Comparison of ENCODE assay signal across 26 mouse cellular contexts in the genomic region with DNA sequence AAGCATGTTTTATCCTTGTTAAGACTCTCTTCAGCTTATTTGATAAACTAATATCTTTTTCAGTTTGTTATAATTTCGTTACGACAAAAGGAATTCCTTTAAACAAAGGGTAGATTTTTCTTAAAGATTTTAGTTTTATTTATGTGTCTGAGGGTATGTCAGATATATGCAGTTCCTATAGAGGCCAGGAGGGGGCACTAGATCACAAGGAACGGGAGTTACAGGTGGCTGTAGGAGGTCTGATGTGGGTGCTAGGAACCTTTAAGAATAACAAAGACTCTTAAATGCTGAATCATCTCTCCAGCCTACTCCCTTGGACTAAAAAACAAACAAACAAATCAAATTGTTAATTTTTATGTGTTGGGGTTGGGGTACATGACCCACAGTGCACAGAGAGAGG.
DNase-seq lines count a peak whose midpoint lies in the region; ATAC-seq and TF ChIP-seq lines count a peak whose summit lies in the region.
"Had no signal": no experiment of that assay in that cellular context is flagged by ENCODE, and none has a peak within 500 bp of the region (broad histone marks: within the 10 kb centered on the region; RNA-seq: fewer than 3 reads in every experiment).

No protein-coding gene starts in this region.

- no peak for ATAC-seq in intestine, postnatal 0 days
- no peak for ATAC-seq in intestine, embryonic 15.5 days
- ATAC-seq in midbrain, postnatal 0 days (ENCODE audit: low FRiP score): no peak
- no peak for ATAC-seq in midbrain, embryonic 14.5 days (ENCODE audit: low FRiP score, low TSS enrichment)
- ATAC-seq in Patski: no peak
- ATAC-seq: forebrain, embryonic 14.5 days; hindbrain, postnatal 0 days; midbrain, embryonic 13.5 days had no signal

- no peak overlapping the region for H3K9ac ChIP-seq in intestine, postnatal 0 days (ENCODE audit: low read depth, low read length)
- no peak overlapping the region for H3K9ac ChIP-seq in intestine, embryonic 15.5 days
- no peak overlapping the region for H3K9ac ChIP-seq in midbrain, postnatal 0 days (replicated peaks; ENCODE audit: low read length, poor library complexity, severe bottlenecking)
- H3K9ac ChIP-seq in midbrain, embryonic 14.5 days (replicated peaks; ENCODE audit: low read length): no peak overlapping the region
- H3K9ac ChIP-seq: heart, embryonic 15.5 days; midbrain, embryonic 13.5 days; neural tube, embryonic 12.5 days had no signal

- CTCF ChIA-PET in Patski (lab: Charles Lee): interaction anchor here (0.9 kb wide), 1 partner anchor 13 kb away, joined by 3 read pairs; no protein-coding TSS in a partner anchor

- no peak overlapping the region for H3K4me2 ChIP-seq in intestine, postnatal 0 days (replicated peaks; ENCODE audit: low read depth)
- H3K4me2 ChIP-seq in intestine, embryonic 15.5 days (replicated peaks): no peak overlapping the region
- H3K4me2 ChIP-seq in midbrain, postnatal 0 days (ENCODE audit: low read depth, low read length, poor library complexity, severe bottlenecking): no peak overlapping the region
- no peak overlapping the region for H3K4me2 ChIP-seq in midbrain, embryonic 14.5 days (ENCODE audit: low read length)
- H3K4me2 ChIP-seq: heart, embryonic 15.5 days; liver, embryonic 11.5 days; midbrain, embryonic 13.5 days; neural tube, embryonic 12.5 days had no signal

- no peaks in the 10 kb centered on the region for H3K4me1 ChIP-seq in intestine, postnatal 0 days (replicated peaks; ENCODE audit: control insufficient read depth, insufficient read depth, low read length)
- no peaks in the 10 kb centered on the region for H3K4me1 ChIP-seq in intestine, embryonic 15.5 days (replicated peaks)
- no peaks in the 10 kb centered on the region for H3K4me1 ChIP-seq in midbrain, postnatal 0 days (ENCODE audit: insufficient read depth, low read length)
- H3K4me1 ChIP-seq in midbrain, embryonic 14.5 days (ENCODE audit: control insufficient read depth, insufficient read depth, low read length): no peaks in the 10 kb centered on the region
- H3K4me1 ChIP-seq: heart, embryonic 15.5 days; midbrain, embryonic 13.5 days; neural tube, embryonic 12.5 days had no signal

- POLR2A ChIA-PET in Patski (lab: Charles Lee): no interaction called here

- H3K36me3 ChIP-seq in intestine, postnatal 0 days (ENCODE audit: control insufficient read depth, insufficient read depth): no peaks in the 10 kb centered on the region
- H3K36me3 ChIP-seq in intestine, embryonic 15.5 days: no peaks in the 10 kb centered on the region
- H3K36me3 ChIP-seq in midbrain, postnatal 0 days (ENCODE audit: insufficient read depth, low read length): no peaks in the 10 kb centered on the region
- no peaks in the 10 kb centered on the region for H3K36me3 ChIP-seq in midbrain, embryonic 14.5 days (ENCODE audit: control insufficient read depth, insufficient read depth, low read length)
- H3K36me3 ChIP-seq: heart, embryonic 15.5 days; midbrain, embryonic 13.5 days; neural tube, embryonic 12.5 days had no signal

- no peak overlapping the region for H3K27ac ChIP-seq in intestine, postnatal 0 days (ENCODE audit: low read depth, low read length)
- no peak overlapping the region for H3K27ac ChIP-seq in intestine, embryonic 15.5 days
- no peak overlapping the region for H3K27ac ChIP-seq in midbrain, postnatal 0 days (ENCODE audit: low read depth, low read length)
- no peak overlapping the region for H3K27ac ChIP-seq in midbrain, embryonic 14.5 days (replicated peaks; ENCODE audit: low read depth, low read length)
- H3K27ac ChIP-seq: heart, embryonic 15.5 days; hindbrain, postnatal 0 days; midbrain, embryonic 13.5 days; neural tube, embryonic 12.5 days had no signal

- in situ Hi-C loops in Patski (cut with MboI; ENCODE audit: low pct_unique_long_range_greater_than_20kb): no loop called here

- H3K4me3 ChIP-seq in intestine, postnatal 0 days (ENCODE audit: low read depth, low read length): no peak overlapping the region
- H3K4me3 ChIP-seq in intestine, embryonic 15.5 days (replicated peaks): no peak overlapping the region
- no peak overlapping the region for H3K4me3 ChIP-seq in midbrain, postnatal 0 days (ENCODE audit: low read depth, low read length)
- H3K4me3 ChIP-seq in midbrain, embryonic 14.5 days (replicated peaks; ENCODE audit: low read depth, low read length): no peak overlapping the region
- H3K4me3 ChIP-seq: heart, embryonic 15.5 days; midbrain, embryonic 13.5 days; neural tube, embryonic 12.5 days had no signal

- H3K9me3 ChIP-seq in intestine, postnatal 0 days (ENCODE audit: control insufficient read depth): peaks cover 4% of the 10 kb centered on the region; the same call in 1 of the 2 replicates
- no peaks in the 10 kb centered on the region for H3K9me3 ChIP-seq in intestine, embryonic 15.5 days
- 0 out of 2 replicates have a peak, but pooled peaks cover 4% of the 10 kb centered on the region for H3K9me3 ChIP-seq in midbrain, postnatal 0 days (ENCODE audit: low read length)
- no peaks in the 10 kb centered on the region for H3K9me3 ChIP-seq in midbrain, embryonic 14.5 days (ENCODE audit: control insufficient read depth, low read length)
- H3K9me3 ChIP-seq: midbrain, embryonic 13.5 days; neural tube, embryonic 12.5 days had no signal

- 81% methylated on average over 3 of the region's 3 CpGs for WGBS in intestine, postnatal 0 days
- WGBS in intestine, embryonic 15.5 days: 84% methylated on average over 3 of the region's 3 CpGs
- WGBS in midbrain, postnatal 0 days: 93% methylated on average over 3 of the region's 3 CpGs
- 91% methylated on average over 3 of the region's 3 CpGs for WGBS in midbrain, embryonic 14.5 days

- no peak for DNase-seq in midbrain, postnatal 0 days (ENCODE audit: low spot score)
- no peak for DNase-seq in midbrain, embryonic 14.5 days
- DNase-seq in Patski (ENCODE audit: low read depth, low spot score): no peak
- DNase-seq in cerebellum, adult 18-20 months: no peak
- DNase-seq in ovary, postnatal 36 days (ENCODE audit: low spot score): no peak
- DNase-seq: adrenal gland, adult 8-10 months; B cell, adult 2 months; cerebellum, adult 9-10 months; gastrocnemius, postnatal 14 days; heart, postnatal 4 days; kidney, adult 11 months; lung, adult 18-20 months; retina, postnatal 1 day; right cerebral cortex, postnatal 25 days; spleen, adult 18-20 months; thymus, adult 18-20 months; thymus, postnatal 36 days had no signal

- no peaks in the 10 kb centered on the region for H3K27me3 ChIP-seq in intestine, postnatal 0 days (replicated peaks; ENCODE audit: control insufficient read depth, insufficient read depth, low read length)
- no peaks in the 10 kb centered on the region for H3K27me3 ChIP-seq in intestine, embryonic 15.5 days (replicated peaks)
- no peaks in the 10 kb centered on the region for H3K27me3 ChIP-seq in midbrain, postnatal 0 days (ENCODE audit: insufficient read depth, low read length)
- no peaks in the 10 kb centered on the region for H3K27me3 ChIP-seq in midbrain, embryonic 14.5 days (ENCODE audit: control insufficient read depth, insufficient read depth, low read length)
- H3K27me3 ChIP-seq in Patski: no peaks in the 10 kb centered on the region
- H3K27me3 ChIP-seq: CH12.LX; heart, embryonic 15.5 days; midbrain, embryonic 13.5 days; neural tube, embryonic 12.5 days had no signal

- peak; percentile 29; the same call in 1 of the 2 replicates for TF ChIP-seq CTCF in intestine, postnatal 0 days (IDR thresholded peaks at IDR 0.05; ENCODE audit: low read depth)
- TF ChIP-seq CTCF in midbrain, postnatal 0 days (IDR thresholded peaks at IDR 0.05): peak; percentile 31; the same call in 1 of the 2 replicates
- peak; percentile 8 for TF ChIP-seq CTCF in Patski (IDR thresholded peaks at IDR 0.05)
